Mouse (Mus musculus) erythroblast, embryonic 14.5 days (primary cell): Measurements from ENCODE around the gene Rab33a. TPM values are rescaled to one million over a fixed set of nuclear protein-coding genes. Genes with fewer than 3 reads are reported as not detected.

Experiments
- H3K27me3 ChIP-seq: 2 replicates; pipeline ENCODE4 v1.6.1; 2012; ENCODE audit warnings: inconsistent platforms; ENCODE audit not compliant: control insufficient read depth
- H3K36me3 ChIP-seq: 2 replicates; pipeline ENCODE4 v1.6.1; 2012; ENCODE audit warnings: mild to moderate bottlenecking, inconsistent platforms; ENCODE audit not compliant: control insufficient read depth
- H3K4me1 ChIP-seq: 2 replicates; pipeline ENCODE4 v1.6.1; 2012; ENCODE audit warnings: inconsistent platforms; ENCODE audit not compliant: control insufficient read depth
- H3K4me3 ChIP-seq: replicated peaks from 2 replicates; pipeline ENCODE3; 2012; ENCODE audit warnings: moderate library complexity, mild to moderate bottlenecking, inconsistent platforms
- H3K9me3 ChIP-seq: 2 replicates; pipeline ENCODE4 v1.6.1; 2012; ENCODE audit warnings: low read length, inconsistent platforms, mixed read lengths; ENCODE audit not compliant: control insufficient read depth
- GATA1 ChIP-seq: IDR thresholded peaks from 2 replicates; pipeline ENCODE4 v1.6.1; 2012; ENCODE audit warnings: low read length, inconsistent platforms, mixed read lengths
- TAL1 ChIP-seq: IDR thresholded peaks from 3 replicates; pipeline ENCODE4 v1.6.1; 2012; ENCODE audit warnings: low read length, inconsistent platforms, mixed read lengths
- polyA plus RNA-seq: library from polyadenylated mRNA; stranded (reverse); fragments of >175 nt; gene quantifications from 2 replicates; pipeline ENCODE4 v1.2.3, GENCODE M21; 2012

Rab33a gene
- not detected in 2 replicates for polyA plus RNA-seq

DNA sequence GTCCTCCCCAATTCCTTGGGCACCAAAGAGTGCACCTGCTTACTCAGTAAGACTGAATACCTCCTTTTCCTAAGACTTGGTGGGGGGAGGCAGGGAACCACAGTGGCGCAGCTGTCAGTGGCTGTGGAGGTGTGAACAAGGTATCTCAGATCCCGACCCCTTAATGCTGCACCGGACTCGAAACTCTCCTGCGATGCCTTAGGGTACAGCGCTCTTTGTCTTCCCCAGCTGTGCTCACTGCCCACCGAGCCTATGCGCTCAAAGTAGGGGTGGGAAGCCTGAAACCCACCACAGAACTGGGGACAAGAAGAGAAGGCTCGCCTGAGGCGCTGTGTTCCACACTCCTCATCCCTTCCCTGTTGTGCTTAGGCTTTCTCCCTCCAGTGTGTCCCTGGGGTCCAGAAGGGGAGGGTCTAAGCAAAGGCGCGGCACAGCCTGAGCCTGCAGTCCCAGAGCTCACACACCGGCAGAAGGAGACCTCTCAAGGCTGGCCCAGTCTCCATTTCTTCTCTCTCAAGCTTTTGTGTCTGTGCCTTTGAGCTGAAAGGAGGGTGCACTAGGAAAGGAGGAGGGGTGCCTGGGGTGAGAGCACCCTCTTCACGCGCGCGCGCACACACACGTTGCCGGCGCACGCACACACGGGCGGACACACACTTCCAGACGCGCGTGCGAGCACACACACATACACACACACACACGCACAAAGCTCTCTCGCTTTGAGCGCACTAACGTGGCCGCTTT, at the start of gene Rab33a:
Gene Rab33a, plus strand, starts transcription at position 478 of the 741 bp plus-strand sequence.
- no peaks in the 10 kb centered on the region for H3K36me3 ChIP-seq
- peaks cover 31% of the 10 kb centered on the region for H3K27me3 ChIP-seq
- H3K4me3 ChIP-seq: peak within 1 kb of the TSS; percentile 40

GRCm38 (mm10) chrX:48481095-48481494, 38.0 kb upstream of the Rab33a start:
- Histone ChIP-seq H3K9me3 (no peaks in the 10 kb centered on the region), H3K36me3 (peaks cover 69% of the 10 kb centered on the region), H3K27me3 (no peaks in the 10 kb centered on the region), H3K4me1 (no peaks in the 10 kb centered on the region), H3K4me3 (no peak overlapping the region)
- TF ChIP-seq GATA1 (no peak), TAL1 (no peak)

More for the DNA sequence above, at the start of gene Rab33a:
- peaks cover 4% of the 10 kb centered on the region; the same call in 1 of the 2 replicates for H3K9me3 ChIP-seq
- peaks cover 9% of the 10 kb centered on the region for H3K4me1 ChIP-seq
- no peak for TF ChIP-seq GATA1
- TF ChIP-seq TAL1: no peak

GRCm38 (mm10) chrX:48481687-48482086, 37.4 kb upstream of the Rab33a start:
- no peaks in the 10 kb centered on the region for H3K9me3 ChIP-seq
- H3K36me3 ChIP-seq: peaks cover 67% of the 10 kb centered on the region
- H3K4me1 ChIP-seq: no peaks in the 10 kb centered on the region
- no peak overlapping the region for H3K4me3 ChIP-seq
- H3K27me3 ChIP-seq: no peaks in the 10 kb centered on the region
- TF ChIP-seq GATA1 (no peak), TAL1 (no peak)

DNA sequence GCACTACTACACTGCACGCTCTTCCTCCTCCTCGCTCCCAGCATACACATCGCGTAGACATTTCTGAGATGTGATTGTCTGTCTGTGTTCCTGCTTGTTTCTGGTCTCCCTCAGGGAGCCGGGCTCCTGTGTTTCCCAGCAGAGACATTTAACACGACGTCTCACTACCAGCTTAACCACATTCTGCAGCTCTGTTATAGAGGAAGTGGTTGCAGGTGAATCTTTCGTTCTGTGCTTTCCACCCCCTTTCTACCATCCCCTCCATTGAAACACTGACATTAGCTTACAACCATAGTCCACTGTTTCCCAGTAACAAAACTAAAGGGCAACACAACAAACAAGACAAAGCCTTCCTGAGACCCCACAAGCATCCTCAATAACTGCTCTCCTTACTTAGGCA, 25.3 kb upstream of the Rab33a start:
- H3K27me3 ChIP-seq: no peaks in the 10 kb centered on the region
- peaks cover 48% of the 10 kb centered on the region for H3K36me3 ChIP-seq
- TF ChIP-seq TAL1 (no peak), GATA1 (no peak)
- no peaks in the 10 kb centered on the region for H3K9me3 ChIP-seq
- no peak overlapping the region for H3K4me3 ChIP-seq
- H3K4me1 ChIP-seq: no peaks in the 10 kb centered on the region

DNA sequence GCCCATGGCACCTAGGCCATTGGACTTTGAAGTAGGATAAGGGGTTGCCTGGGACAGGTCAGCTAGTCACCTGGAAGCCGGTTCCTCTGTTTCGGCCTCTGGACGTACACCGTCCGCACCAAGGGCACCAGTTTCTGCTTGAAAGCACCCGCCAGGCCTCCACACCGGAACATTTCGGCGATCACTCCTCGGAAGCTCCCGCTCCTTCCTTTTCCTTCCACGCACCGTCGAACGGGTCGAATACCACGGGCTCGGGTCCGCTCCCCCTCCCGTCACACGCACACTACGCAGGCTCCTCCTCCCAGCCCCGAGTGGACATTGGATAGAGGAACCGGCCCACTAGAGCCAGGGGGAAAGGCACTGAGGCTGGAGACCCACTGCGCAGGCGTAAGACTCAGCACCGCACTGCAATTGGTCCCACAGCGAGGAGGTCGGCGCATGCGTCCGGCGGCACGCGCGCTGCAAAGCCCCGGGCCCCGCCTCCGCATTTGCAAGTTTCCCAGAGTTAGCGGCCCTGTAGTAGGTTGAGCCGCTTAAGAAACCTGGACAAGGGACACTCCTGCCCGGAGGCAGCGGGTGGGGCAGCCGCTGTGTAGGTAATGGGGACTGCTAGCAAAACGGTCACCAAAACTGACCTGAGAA, 5.8 kb upstream of the Rab33a start, which contains the start of gene Aifm1:
Gene Aifm1, minus strand, starts transcription at position 398 of the 642 bp plus-strand sequence.
- peaks cover 13% of the 10 kb centered on the region for H3K4me1 ChIP-seq
- peak within 1 kb of the TSS; percentile 82 for H3K4me3 ChIP-seq
- H3K27me3 ChIP-seq: peaks cover 3% of the 10 kb centered on the region
- peaks cover 2% of the 10 kb centered on the region; the same call in 1 of the 2 replicates for H3K9me3 ChIP-seq
- TF ChIP-seq GATA1: no peak
- TF ChIP-seq TAL1: no peak
- no peaks in the 10 kb centered on the region; the same call in 1 of the 2 replicates for H3K36me3 ChIP-seq

- TF ChIP-seq TAL1: no peak
- TF ChIP-seq GATA1: no peak
- Histone ChIP-seq H3K4me3 (peak overlapping the region; percentile 82), H3K9me3 (peaks cover 4% of the 10 kb centered on the region; the same call in 1 of the 2 replicates), H3K4me1 (peaks cover 15% of the 10 kb centered on the region), H3K36me3 (no peaks in the 10 kb centered on the region; the same call in 1 of the 2 replicates), H3K27me3 (peaks cover 9% of the 10 kb centered on the region)
Measured at GRCm38 (mm10) chrX:48513824-48514223, 5.3 kb upstream of the Rab33a start.

- peaks cover 5% of the 10 kb centered on the region; the same call in 1 of the 2 replicates for H3K9me3 ChIP-seq
- H3K36me3 ChIP-seq: no peaks in the 10 kb centered on the region
- H3K4me1 ChIP-seq: peaks cover 9% of the 10 kb centered on the region
- H3K4me3 ChIP-seq: peak overlapping the region; percentile 40
- TF ChIP-seq GATA1 (no peak), TAL1 (no peak)
- peaks cover 29% of the 10 kb centered on the region for H3K27me3 ChIP-seq
Measured at GRCm38 (mm10) chrX:48518211-48518807, 776 bp upstream of the Rab33a start.

DNA sequence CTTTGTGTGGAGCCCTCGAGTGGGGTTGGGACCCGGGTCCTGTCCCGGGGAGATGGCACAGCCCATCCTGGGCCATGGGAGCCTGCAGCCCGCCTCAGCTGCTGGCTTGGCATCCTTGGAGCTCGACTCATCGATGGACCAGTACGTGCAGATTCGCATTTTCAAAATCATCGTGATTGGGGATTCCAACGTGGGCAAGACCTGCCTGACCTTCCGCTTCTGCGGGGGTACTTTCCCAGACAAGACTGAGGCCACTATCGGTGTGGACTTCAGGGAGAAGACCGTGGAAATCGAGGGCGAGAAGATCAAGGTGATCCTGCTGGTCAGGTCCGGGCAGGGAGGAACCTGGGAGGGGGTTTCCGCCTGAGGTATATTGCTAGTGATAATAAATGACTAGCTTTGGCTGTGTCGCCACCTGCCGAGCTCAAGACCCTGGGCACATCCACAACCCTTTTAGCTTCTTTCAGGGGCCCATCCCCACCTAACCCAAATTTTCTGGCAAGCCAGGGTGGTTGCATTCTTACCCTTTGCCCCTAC, 532 bp downstream of the Rab33a start:
- H3K4me3 ChIP-seq: peak overlapping the region; percentile 40
- TF ChIP-seq GATA1: no peak
- no peak for TF ChIP-seq TAL1
- H3K4me1 ChIP-seq: peaks cover 5% of the 10 kb centered on the region
- H3K27me3 ChIP-seq: peaks cover 31% of the 10 kb centered on the region
- H3K36me3 ChIP-seq: no peaks in the 10 kb centered on the region
- peaks cover 4% of the 10 kb centered on the region; the same call in 1 of the 2 replicates for H3K9me3 ChIP-seq

DNA sequence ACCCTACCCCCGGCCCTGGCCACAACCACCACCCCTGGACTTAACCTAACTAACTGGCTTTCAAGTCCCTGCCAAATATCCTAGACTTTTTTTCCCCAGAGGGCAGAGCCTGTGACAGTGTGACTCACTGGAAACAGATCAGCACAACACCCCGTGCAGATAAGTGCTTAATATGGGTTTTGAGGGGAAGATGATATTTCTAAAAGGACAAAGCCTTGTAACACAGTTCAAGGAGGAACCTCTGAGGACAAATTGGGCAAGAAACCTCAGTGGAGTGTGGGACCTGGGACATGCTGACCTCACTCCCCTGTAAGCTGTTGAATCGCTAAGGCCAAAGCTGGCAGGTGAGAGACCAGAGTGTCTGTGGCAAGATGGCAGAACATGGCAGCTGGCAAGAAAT, 2.6 kb downstream of the Rab33a start:
- Histone ChIP-seq H3K36me3 (no peaks in the 10 kb centered on the region), H3K4me1 (peaks cover 5% of the 10 kb centered on the region), H3K27me3 (peaks cover 31% of the 10 kb centered on the region), H3K9me3 (peaks cover 4% of the 10 kb centered on the region; the same call in 1 of the 2 replicates), H3K4me3 (no peak overlapping the region)
- TF ChIP-seq TAL1: no peak
- no peak for TF ChIP-seq GATA1
